Mouse (Mus musculus) brain, embryonic 14.5 days (tissue): ENCODE data around the gene Galnt10. TPM values are rescaled to one million over a fixed set of nuclear protein-coding genes. Genes with fewer than 3 reads are reported as not detected.
A peak's percentile ranks its signal among the peaks of the same experiment; 100 is the strongest.

Source experiments
- DNase-seq: peaks from one replicate; pipeline ENCODE4 v3.0.0-alpha.2; 2011; ENCODE audit warnings: low read depth
- CTCF ChIP-seq: fragments of 200-500 bp; IDR thresholded peaks from 2 replicates; pipeline ENCODE4 v1.5.1; 2012; ENCODE audit warnings: inconsistent platforms, mild to moderate bottlenecking, moderate library complexity, borderline replicate concordance; ENCODE audit not compliant: insufficient read depth, insufficient read length; ENCODE audit errors: extremely low read depth
- POLR2A ChIP-seq: fragments of 200-500 bp; IDR thresholded peaks from 2 replicates; pipeline ENCODE4 v1.6.1; 2012; ENCODE audit warnings: mild to moderate bottlenecking, inconsistent platforms, borderline replicate concordance; ENCODE audit not compliant: poor library complexity, insufficient read depth, insufficient read length, severe bottlenecking; ENCODE audit errors: extremely low read depth
- polyA plus RNA-seq: library from polyadenylated mRNA; depleted of rRNA; stranded (reverse); fragments of >200 nt; gene quantifications from 2 replicates; pipeline ENCODE4 v1.2.3, GENCODE M21; 2012

Gene Galnt10
- polyA plus RNA-seq, 1 experiment, result 16.5 TPM

DNA sequence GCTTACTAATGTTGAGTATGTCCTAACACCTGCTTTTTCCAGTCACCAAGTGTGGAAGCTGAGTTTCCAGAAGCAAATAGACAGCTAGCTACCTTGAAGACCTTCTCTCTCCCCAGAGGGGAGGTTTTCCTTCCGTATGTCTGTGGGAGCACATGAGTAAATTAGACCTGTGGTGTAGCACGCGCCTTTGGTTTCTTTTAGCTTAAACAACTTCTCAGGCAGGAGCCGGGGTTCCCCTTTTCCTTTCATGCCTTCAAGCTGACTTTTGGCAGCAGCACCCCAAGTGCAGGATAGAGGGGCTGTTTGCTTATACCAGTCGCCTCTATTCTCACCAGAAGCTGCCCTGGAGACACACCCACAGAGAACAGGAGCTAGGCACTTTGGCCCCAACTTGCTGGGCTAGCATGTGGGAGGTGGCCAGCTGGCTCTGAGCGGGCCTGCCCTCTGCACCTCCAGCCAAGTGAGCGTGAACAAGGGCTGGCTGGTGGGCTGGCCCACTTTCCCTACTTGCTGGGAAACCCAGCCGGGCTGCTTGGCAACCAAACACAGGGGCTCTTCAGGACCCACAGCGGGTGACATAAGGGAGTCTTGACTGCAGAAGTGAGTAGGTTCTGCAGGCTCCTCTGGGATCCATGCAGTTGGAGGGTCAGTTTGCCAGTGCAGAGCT, 82.2 kb downstream of the Galnt10 start:
- TF ChIP-seq CTCF, result no peak
- TF ChIP-seq POLR2A, result no peak
- peak; percentile 59 for DNase-seq

GRCm38 (mm10) chr11:57732410-57733281, 87.4 kb downstream of the Galnt10 start:
- DNase-seq, result peak; percentile 40
- TF ChIP-seq POLR2A (no peak), CTCF (no peak)

DNA sequence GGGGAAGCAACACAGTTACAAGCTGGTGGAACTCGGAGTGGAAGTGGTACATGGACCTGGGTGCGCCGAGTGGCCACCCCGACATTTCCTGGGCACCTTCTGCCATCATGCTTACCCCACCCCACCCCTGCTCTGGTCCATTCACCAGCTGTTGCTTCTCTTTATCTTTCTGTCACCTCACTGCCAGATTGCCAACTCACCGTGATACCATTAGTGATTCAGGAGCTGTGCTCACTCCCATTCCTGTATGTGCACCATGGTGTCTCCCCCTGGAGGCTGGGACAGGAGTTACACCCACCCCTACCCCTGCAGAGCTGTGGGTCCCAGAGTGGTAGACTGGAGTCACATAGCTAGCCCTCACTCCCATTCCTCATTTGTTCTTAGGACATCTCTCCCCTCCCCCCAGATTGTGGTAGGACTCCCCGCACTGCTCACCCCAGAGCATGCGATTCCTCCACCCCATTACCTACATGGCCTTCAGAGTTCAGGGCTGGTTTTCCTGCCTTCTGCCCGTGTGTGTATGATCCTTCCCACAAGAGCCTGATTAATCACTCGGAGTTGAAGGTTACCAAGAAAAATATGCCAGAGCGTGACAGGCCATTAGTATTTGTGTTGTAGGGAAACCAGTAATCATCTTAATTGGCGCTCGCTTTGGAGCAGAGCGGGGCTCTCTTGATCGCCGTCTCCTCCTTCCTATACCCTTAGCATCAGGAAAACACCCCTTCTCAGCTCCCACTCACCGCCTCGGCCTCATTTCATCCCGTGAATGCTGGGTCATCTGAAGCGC, 102.2 kb downstream of the Galnt10 start:
- TF ChIP-seq POLR2A (no peak), CTCF (peak; percentile 45; the same call in 1 of the 2 replicates)
- DNase-seq, result peak; percentile 48

DNA sequence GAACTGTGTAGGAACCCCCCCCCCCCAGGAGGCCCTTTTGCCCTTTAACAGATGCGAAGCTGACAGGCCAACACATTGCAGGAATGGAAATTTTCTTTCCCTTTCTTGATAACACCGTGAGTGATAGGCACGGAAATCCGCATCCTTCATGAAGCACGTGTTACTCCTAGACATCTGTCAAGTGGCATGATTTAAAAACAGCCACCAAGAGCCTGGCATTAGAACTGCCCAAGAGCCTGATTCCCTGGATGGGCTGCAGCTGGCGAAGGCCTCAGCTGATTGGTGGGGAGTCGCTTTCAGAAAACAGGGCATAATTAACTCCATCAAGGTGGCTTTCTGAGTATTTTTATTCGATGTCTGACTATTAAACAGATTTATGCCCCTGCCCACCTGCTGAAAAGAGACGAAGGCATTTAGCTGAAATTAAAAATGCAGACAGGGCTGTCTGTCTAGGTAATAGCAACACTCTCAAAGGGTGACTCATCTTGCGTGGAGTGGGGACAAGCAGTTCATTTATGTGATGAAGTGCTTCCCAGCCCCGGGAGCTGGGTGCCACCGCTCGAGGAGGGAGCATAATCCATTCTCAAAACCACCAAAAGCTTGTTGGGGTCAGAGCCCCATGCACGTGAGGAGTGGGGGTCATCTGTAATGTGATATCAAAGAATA, 108.4 kb downstream of the Galnt10 start:
- peak; percentile 81 for DNase-seq
- TF ChIP-seq POLR2A, result no peak
- TF ChIP-seq CTCF, result no peak

DNA sequence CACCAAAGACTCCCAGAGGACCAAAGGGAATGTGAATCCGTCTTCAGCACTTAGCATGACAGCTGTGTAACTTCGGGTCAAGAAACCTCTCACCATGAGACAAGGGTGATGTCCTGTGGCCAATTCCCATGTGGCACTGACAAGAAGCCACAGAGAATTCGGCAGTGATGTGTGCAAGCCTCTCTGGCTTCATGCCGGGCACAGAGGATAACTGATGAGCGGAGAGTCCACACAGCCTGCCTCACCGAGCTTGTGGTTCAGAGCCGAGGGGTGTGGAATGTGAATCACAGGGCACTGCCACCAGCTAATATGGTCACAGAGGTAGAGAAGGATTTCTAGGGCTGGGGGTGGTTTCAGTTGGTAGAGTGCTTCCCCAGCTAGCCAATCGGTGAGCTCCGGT, 113.4 kb downstream of the Galnt10 start:
- TF ChIP-seq POLR2A (no peak), CTCF (no peak)
- DNase-seq, result no peak

- peak; percentile 81 for DNase-seq
Measured at GRCm38 (mm10) chr11:57760509-57761058, 115.3 kb downstream of the Galnt10 start.

DNA sequence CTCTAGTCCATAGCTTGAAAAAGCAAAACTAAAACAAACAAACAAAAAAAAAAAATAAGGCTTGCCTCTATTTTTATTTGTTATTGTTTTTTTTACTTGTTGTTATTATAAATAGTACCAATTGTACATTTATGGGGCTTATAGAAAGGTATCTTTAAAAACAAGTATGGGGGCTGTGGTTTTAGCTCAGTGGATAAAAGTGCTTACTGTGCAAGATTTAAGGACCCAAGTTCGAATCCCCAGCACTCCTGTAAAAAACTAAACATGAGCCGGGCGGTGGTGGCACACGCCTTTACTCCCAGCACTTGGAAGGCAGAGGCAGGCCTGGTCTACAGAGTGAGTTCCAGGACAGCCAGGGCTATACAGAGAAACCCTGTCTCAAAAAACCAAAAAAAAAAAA, 116.1 kb downstream of the Galnt10 start:
- no peak for DNase-seq
- TF ChIP-seq CTCF (no peak), POLR2A (no peak)

More at GRCm38 (mm10) chr11:57760509-57761058, 115.3 kb downstream of the Galnt10 start:
- no peak for TF ChIP-seq CTCF
- no peak for TF ChIP-seq POLR2A

DNA sequence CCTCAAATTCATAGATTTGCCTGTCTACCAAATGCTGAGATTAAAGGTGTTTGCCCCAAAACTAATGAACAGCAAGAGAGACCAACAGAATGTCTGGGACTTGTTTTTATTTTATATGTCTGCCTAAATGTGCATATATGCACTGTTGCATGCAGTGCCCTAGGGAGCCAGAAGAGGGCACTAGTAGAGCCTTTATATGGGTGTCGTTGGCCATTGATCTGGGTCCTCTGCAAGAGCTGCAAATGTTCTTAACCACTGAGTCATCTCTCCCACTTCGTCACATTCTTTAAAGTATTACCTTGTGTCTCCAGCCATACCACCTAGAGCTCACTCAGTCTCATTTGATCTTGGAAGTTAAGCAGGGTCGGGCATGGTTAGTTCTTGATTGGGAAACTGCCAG, 118.9 kb downstream of the Galnt10 start:
- TF ChIP-seq POLR2A, result no peak
- TF ChIP-seq CTCF, result peak; percentile 34; the same call in 1 of the 2 replicates
- DNase-seq, result no peak

DNA sequence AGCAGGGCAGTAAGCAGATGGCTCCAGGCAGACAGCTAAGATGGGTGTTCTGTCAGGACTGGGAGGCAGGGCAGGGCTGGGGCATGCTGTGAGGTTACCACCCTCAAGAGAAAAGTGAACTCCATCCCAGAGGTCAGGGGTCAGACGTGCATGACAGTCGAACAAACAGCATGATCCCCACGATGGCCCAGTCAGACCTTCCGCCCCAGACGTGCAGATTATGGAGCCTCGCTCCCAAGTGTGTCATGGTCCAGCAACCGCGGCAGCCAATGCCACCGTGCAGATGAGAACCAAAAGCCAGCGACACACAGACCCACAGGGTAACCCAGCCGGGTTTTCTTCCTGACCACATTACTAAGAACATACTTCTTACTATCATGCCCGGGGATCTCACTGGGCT, 121.4 kb downstream of the Galnt10 start:
- TF ChIP-seq POLR2A (no peak), CTCF (no peak)
- no peak for DNase-seq

DNA sequence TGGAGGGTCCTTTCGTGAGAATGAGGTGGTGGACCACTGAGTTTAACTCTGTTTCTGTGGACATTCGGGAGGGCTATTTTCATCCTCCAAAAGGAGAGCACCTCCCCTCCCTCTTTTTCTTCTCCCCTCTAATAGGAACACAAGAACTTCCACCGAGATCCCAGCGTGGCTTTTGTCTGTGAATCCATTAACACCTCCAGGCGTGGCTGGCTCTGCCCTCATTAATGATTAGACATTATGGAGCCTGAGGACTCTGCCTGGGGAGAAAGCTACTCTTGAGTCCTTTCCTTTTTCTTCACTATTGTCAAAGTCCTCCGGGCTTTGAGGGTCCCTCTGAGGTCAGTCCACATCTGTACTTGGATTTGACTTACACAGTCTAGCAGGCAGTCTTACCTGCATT, 121.9 kb downstream of the Galnt10 start:
- TF ChIP-seq CTCF (no peak), POLR2A (no peak)
- DNase-seq, result no peak

- no peak for TF ChIP-seq CTCF
- TF ChIP-seq POLR2A, result no peak
Measured at GRCm38 (mm10) chr11:57770776-57771175, 125.5 kb downstream of the Galnt10 start.

More at GRCm38 (mm10) chr11:57770776-57771175, 125.5 kb downstream of the Galnt10 start:
- DNase-seq, result no peak
